Mouse (Mus musculus) neural tube, embryonic 11.5 days (tissue): Measurements from ENCODE around the gene Efcab9. TPM values are rescaled to one million over a fixed set of nuclear protein-coding genes. Genes with fewer than 3 reads are reported as not detected.

Source experiments
- ATAC-seq: fragments of 200-750 bp; cut with Nextera tagmentation; 2 replicates; pipeline ENCODE4 v1.8.0; 2017; ENCODE audit warnings: moderate number of reproducible peaks, mild to moderate bottlenecking, moderate TSS enrichment, moderate library complexity; ENCODE audit not compliant: insufficient read depth, low FRiP score, low TSS enrichment
- DNase-seq: peaks from one replicate; pipeline ENCODE4 v3.0.0-alpha.2; 2015; ENCODE audit warnings: low spot score
- H3K27ac ChIP-seq: fragments of 300-500 bp; sonication (generic); 2 replicates; pipeline ENCODE4 v1.5.1; 2014; ENCODE audit warnings: low read depth, mild to moderate bottlenecking, low read length
- H3K27me3 ChIP-seq: fragments of 300-500 bp; sonication (generic); 2 replicates; pipeline ENCODE4 v1.6.1; 2014; ENCODE audit warnings: mild to moderate bottlenecking, low read length, mixed read lengths; ENCODE audit not compliant: control insufficient read depth, insufficient read depth
- H3K36me3 ChIP-seq: fragments of 300-500 bp; sonication (generic); 2 replicates; pipeline ENCODE4 v1.6.1; 2014; ENCODE audit warnings: mild to moderate bottlenecking, low read length, moderate library complexity, mixed read lengths; ENCODE audit not compliant: control insufficient read depth, insufficient read depth
- H3K4me1 ChIP-seq: fragments of 300-500 bp; sonication (generic); 2 replicates; pipeline ENCODE4 v1.6.1; 2014; ENCODE audit warnings: low read length, mixed read lengths; ENCODE audit not compliant: control insufficient read depth, insufficient read depth
- H3K4me2 ChIP-seq: fragments of 300-500 bp; sonication (generic); 2 replicates; pipeline ENCODE4 v1.6.1; 2014; ENCODE audit warnings: low read depth, mild to moderate bottlenecking, moderate library complexity
- H3K4me3 ChIP-seq: fragments of 300-500 bp; sonication (generic); 2 replicates; pipeline ENCODE4 v1.5.1; 2014; ENCODE audit warnings: low read depth, low read length
- H3K9ac ChIP-seq: fragments of 300-500 bp; sonication (generic); 2 replicates; pipeline ENCODE4 v1.6.1; 2014; ENCODE audit warnings: mild to moderate bottlenecking, low read length
- H3K9me3 ChIP-seq: fragments of 300-500 bp; sonication (generic); 2 replicates; pipeline ENCODE4 v1.6.1; 2016; ENCODE audit warnings: low read length; ENCODE audit not compliant: control insufficient read depth
- WGBS: fragments of 180-500 bp; shearing (Covaris S2); extraction: QIAGEN DNeasy Blood & Tissue Kit; methylation state at CpG from one replicate; pipeline ENCODE4 v1.1.7; 2014; 5-methylcytosine and 5-hydroxymethylcytosine counted together
- polyA plus RNA-seq: library from polyadenylated mRNA; unstranded; fragments of >200 nt; fragmentation: Nextera tagmentation; extraction: Ambion mirVana; gene quantifications from 2 replicates; pipeline ENCODE4 v1.2.1, GENCODE M21; 2014

Efcab9 gene
- polyA plus RNA-seq, 1 experiment from 2014 or later: 0.41 TPM

DNA sequence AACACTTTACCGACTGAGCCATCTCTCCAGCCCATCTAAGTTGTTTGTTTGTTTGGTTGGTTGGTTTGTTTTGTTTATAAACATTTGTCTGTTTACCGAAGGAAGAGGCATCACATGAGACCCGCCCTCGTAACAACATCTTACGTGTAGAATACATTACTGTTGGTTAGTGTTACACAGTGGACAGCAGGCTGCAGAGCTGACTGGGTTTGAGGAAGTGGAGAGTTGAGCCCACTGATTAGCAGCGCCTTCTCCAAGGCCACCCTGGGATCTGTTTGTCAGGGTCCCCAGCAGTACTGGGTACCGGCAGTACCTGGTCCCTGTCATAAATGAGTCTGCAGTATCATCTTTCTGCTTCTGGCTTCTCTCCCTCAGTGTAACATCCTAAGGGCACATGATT lies 36.2 kb upstream of the Efcab9 start:
- Histone ChIP-seq H3K36me3 (no peaks in the 10 kb centered on the region), H3K9me3 (no peaks in the 10 kb centered on the region), H3K9ac (no peak overlapping the region), H3K27ac (no peak overlapping the region), H3K4me2 (no peak overlapping the region), H3K4me3 (no peak overlapping the region), H3K4me1 (peaks cover 3% of the 10 kb centered on the region; the same call in 1 of the 2 replicates), H3K27me3 (no peaks in the 10 kb centered on the region)
- DNase-seq: no peak
- 64% methylated on average over 7 of the region's 7 CpGs for WGBS
- ATAC-seq: no peak

DNA sequence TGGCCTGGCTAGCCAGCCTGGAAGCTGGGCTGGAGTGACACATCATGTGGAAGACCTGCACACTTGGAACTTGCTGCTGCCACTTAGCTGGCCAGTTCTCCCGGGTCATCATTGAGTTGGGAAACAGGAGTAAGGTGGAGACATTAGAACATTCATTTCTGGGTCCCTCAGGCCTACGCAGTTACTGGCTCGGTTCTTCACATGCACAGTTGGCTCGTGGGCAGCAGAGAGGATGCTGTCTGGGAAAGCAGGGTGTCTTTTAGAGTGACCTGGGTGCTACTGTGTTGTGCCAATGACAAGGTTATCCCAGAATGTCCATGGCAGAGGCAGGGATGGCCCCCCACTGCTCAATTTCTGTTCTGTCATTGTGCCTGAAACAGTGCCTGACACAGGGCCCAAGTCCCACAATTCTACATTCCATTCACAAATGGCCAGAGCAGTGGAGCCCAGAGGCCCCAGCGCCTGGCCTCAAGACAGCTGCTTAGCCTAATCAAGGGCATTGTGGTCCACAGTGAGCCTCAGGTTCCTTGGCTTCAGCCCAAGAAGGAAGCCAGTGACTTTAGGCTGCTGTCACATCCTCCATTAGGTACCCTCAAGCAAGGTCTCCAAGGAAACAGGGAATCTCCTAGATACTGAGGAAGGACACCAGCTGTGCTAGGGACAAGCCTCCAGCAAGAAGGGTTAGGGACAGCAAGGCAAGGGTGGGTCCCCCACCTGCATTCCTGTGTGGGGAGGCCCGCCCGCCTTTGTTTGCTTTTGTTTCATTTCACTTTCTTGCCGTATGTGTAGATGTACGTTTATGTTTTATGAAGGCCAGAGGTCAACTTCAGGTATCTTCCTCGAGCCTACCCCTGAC lies 35.3 kb upstream of the Efcab9 start:
- Histone ChIP-seq H3K4me1 (peaks cover 3% of the 10 kb centered on the region; the same call in 1 of the 2 replicates), H3K9me3 (no peaks in the 10 kb centered on the region), H3K27me3 (no peaks in the 10 kb centered on the region), H3K4me2 (no peak overlapping the region), H3K4me3 (no peak overlapping the region), H3K9ac (no peak overlapping the region), H3K36me3 (no peaks in the 10 kb centered on the region), H3K27ac (no peak overlapping the region)
- 86% methylated on average over 10 of the region's 10 CpGs for WGBS
- no peak for ATAC-seq
- DNase-seq: no peak

DNA sequence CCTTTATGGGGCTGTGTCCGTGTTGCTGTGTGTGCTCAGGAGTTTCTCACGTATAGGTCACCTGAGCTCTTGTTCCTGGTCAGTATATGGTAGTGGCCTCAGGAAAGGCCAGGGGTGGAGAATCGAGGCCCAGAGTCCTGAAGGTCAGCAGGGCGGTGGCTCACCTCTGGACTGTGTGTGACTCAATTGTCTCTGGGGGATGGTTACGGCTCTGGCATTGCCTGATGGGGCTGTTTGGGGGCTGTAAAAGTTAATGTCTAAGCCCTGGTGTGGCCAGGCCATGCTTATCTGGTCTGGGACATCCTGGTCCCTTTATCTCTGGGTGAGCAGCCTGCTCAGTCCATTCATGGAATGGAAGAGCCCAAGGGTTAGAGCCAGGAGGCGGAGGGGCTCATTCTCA lies 34.3 kb upstream of the Efcab9 start:
- Histone ChIP-seq H3K36me3 (no peaks in the 10 kb centered on the region), H3K9me3 (no peaks in the 10 kb centered on the region), H3K27me3 (no peaks in the 10 kb centered on the region), H3K9ac (no peak overlapping the region), H3K27ac (no peak overlapping the region), H3K4me2 (no peak overlapping the region), H3K4me1 (peaks cover 3% of the 10 kb centered on the region; the same call in 1 of the 2 replicates), H3K4me3 (no peak overlapping the region)
- ATAC-seq (no peak), DNase-seq (no peak)
- 66% methylated on average over 6 of the region's 6 CpGs for WGBS

DNA sequence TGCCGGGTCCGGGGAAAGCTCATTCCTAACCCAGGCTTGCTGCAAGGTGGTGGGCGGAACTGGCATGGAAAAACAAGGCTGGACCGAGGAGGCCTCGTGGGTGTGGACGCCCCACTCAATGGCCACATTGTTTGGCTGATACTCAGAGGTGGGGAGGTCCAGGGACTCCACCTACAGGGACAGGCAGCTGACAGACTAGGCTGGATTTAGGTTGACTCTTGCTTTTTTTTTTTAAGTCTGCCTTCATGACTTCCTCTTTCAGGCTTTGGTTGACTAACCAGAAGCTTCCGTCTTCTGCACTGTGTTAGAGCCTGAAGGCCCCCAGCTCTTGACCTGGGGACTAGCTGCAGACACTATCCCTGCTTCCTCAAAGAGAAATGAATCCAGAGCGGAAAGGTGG lies 33.2 kb upstream of the Efcab9 start:
- Histone ChIP-seq H3K9me3 (no peaks in the 10 kb centered on the region), H3K4me3 (no peak overlapping the region), H3K36me3 (no peaks in the 10 kb centered on the region), H3K4me1 (peaks cover 3% of the 10 kb centered on the region; the same call in 1 of the 2 replicates), H3K27me3 (no peaks in the 10 kb centered on the region), H3K4me2 (no peak overlapping the region), H3K9ac (no peak overlapping the region), H3K27ac (no peak overlapping the region)
- 48% methylated on average over 8 of the region's 8 CpGs for WGBS
- DNase-seq (no peak), ATAC-seq (no peak)

DNA sequence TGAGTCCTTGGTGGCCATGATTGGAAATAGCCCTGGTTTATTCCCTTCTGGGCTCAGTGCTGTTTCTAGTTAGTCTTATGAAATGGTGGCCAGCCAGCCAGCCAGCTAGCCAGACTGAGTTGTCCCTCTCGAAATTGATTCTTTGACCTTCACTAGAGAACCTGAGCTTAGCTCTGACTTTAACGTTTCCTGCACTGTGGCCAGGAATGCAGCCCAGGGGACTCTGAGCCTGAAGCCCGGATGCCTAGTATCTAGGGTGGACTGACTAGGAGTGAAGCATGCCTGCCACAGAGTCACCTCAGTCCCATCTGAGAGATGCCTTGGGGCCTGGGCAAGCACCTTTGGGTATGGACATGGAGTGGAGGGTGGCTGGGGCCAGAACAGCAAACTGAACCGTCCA lies 32.7 kb upstream of the Efcab9 start:
- Histone ChIP-seq H3K4me1 (peaks cover 3% of the 10 kb centered on the region; the same call in 1 of the 2 replicates), H3K36me3 (no peaks in the 10 kb centered on the region), H3K27ac (no peak overlapping the region), H3K4me3 (no peak overlapping the region), H3K27me3 (no peaks in the 10 kb centered on the region), H3K4me2 (no peak overlapping the region), H3K9ac (no peak overlapping the region), H3K9me3 (no peaks in the 10 kb centered on the region)
- DNase-seq (no peak), ATAC-seq (no peak)
- 59% methylated on average over 4 of the region's 4 CpGs for WGBS

DNA sequence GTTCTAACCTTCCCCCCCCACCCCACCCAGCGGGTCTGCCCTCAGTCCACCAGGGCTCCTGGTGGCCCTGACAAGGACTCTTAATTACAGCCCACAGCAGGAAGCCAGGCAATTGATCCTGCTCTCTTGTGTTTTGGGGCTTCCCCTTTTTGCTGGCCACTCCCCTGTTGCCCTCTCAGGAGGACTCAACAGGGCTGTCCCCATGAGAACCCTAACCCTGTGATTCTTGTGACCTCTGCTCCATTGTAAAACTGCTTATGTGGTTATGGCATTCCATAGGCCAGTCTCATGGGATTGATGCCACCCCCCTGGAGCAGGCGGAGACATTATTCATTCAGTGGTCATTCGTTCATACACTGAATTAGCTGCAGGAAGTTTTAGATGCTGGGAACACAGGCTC lies 31.8 kb upstream of the Efcab9 start:
- Histone ChIP-seq H3K27me3 (no peaks in the 10 kb centered on the region), H3K9ac (no peak overlapping the region), H3K4me2 (no peak overlapping the region), H3K27ac (no peak overlapping the region), H3K4me3 (no peak overlapping the region), H3K9me3 (no peaks in the 10 kb centered on the region), H3K36me3 (no peaks in the 10 kb centered on the region), H3K4me1 (peaks cover 3% of the 10 kb centered on the region; the same call in 1 of the 2 replicates)
- DNase-seq (no peak), ATAC-seq (no peak)
- 32% methylated on average over 3 of the region's 3 CpGs for WGBS

DNA sequence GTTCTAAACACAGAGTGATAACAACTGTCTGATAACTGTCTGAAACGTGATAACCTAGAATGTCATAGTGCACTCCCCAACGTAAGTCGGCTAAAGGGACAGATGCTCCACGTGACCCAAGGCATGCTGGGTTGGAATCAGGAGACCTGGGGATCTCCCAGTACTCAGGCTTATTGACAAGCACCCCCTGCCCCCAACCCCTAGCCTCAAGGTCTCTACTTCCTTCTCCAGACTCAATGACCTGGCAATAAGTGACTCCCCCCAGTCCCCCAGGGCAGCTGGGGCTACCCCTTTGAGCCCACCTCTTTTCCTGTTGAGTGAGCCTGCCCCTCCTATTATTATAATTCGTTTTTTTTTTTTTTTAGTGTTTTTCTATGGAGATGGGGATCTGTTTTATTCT lies 30.8 kb upstream of the Efcab9 start:
- no peak for ATAC-seq
- no peaks in the 10 kb centered on the region for H3K27me3 ChIP-seq
- WGBS: 77% methylated on average over 5 of the region's 5 CpGs
- H3K4me3 ChIP-seq: no peak overlapping the region
- H3K27ac ChIP-seq: no peak overlapping the region
- H3K4me2 ChIP-seq: no peak overlapping the region
- no peaks in the 10 kb centered on the region for H3K36me3 ChIP-seq
- DNase-seq: no peak
- H3K4me1 ChIP-seq: peaks cover 3% of the 10 kb centered on the region; the same call in 1 of the 2 replicates
- H3K9me3 ChIP-seq: no peaks in the 10 kb centered on the region
- H3K9ac ChIP-seq: no peak overlapping the region

DNA sequence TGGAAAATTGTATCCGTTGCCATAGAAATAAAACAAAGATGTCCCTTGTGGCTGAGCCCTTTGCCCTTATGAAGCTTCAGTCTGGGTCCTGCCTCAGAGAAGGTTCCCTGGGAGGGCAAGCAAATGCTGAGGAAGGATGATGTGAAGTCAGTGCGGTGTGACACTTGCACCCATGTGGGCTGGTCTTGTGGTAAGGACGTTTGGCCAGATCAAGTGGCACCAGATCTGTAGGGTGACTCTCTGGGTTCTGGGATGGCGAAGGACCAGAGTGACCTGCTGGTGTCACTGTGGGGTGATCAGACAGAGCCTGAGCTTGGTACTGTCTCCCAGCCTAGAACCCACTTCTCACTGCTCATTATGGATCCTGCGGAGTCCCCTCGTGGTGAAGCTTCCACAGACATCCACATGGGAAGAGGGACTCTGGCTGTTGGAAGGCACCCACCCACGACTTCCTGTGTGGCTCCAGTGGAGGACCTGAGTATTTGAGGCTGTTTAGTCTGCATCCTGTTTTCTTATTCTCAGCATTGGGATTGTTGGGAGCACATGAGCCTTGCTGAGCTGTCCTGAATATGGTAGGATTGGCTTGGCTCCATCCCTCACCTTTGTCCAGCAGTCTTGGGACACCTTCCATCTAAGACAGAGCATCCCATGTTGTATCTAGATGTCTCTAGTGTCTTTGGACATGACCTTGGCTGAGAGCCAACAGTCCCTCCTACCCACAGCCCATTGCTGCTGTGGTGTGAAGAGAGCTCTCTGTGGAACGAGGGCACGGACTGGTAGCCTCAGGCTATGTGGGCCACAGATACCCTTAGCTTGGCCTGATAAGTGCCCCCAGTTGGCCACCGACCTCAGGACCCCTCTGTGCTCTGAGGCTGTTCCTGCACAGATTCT lies 29.8 kb upstream of the Efcab9 start:
- Histone ChIP-seq H3K4me3 (no peak overlapping the region), H3K4me2 (no peak overlapping the region), H3K4me1 (peaks cover 3% of the 10 kb centered on the region; the same call in 1 of the 2 replicates), H3K27ac (no peak overlapping the region), H3K36me3 (no peaks in the 10 kb centered on the region), H3K27me3 (no peaks in the 10 kb centered on the region), H3K9me3 (no peaks in the 10 kb centered on the region), H3K9ac (no peak overlapping the region)
- WGBS: 81% methylated on average over 10 of the region's 10 CpGs
- ATAC-seq (no peak), DNase-seq (no peak)
